Mouse (Mus musculus): ENCODE measurements around the gene Lkaaear1. TPM values are rescaled to one million over a fixed set of nuclear protein-coding genes. Genes with fewer than 3 reads are reported as not detected.

Gene Lkaaear1
- polyA plus RNA-seq, 1 experiment from 2014 or later: not detected

- peaks cover 58% of the 10 kb centered on the region for H3K27me3 ChIP-seq (ENCODE audit: control insufficient read depth, insufficient read depth, low read length)
- H3K4me1 ChIP-seq (ENCODE audit: control insufficient read depth in 2 of 2, insufficient read depth in 2 of 2, low read length in 2 of 2): peaks cover 3 to 16% of the 10 kb centered on the region in 2 experiments
- H3K9ac ChIP-seq (ENCODE audit: low read length): peak overlapping the region; percentile 76
- peak overlapping the region; percentile 10 to 74; a peak in 2 of 4 replicates for H3K27ac ChIP-seq (replicated peaks in 1 of 2; ENCODE audit: control insufficient read depth in 1 of 2, insufficient read depth in 1 of 2, low read depth in 2 of 2, low read length in 2 of 2)
- no peak for ATAC-seq (ENCODE audit: insufficient number of reproducible peaks, insufficient read depth, low FRiP score, low read depth)
- WGBS: 3% methylated on average over 56 of the region's 56 CpGs
- no peaks in the 10 kb centered on the region for H3K9me3 ChIP-seq (ENCODE audit: control insufficient read depth, low read length)
- H3K4me2 ChIP-seq (ENCODE audit: low read length): peak overlapping the region; percentile 75
- H3K4me3 ChIP-seq (ENCODE audit: control insufficient read depth in 1 of 2, insufficient read depth in 1 of 2, low read depth in 1 of 2, low read length in 2 of 2): peak overlapping the region; percentile 55
- H3K36me3 ChIP-seq (ENCODE audit: control insufficient read depth, insufficient read depth, low read length): no peaks in the 10 kb centered on the region
These were observed 27.8 kb downstream of the Lkaaear1 start for GRCm38 (mm10) chr2:181670285-181670912.

- Histone ChIP-seq H3K4me3 (ENCODE audit: control insufficient read depth in 1 of 2, insufficient read depth in 1 of 2, low read depth in 1 of 2, low read length in 2 of 2) (no peak overlapping the region), H3K9me3 (ENCODE audit: control insufficient read depth, low read length) (no peaks in the 10 kb centered on the region), H3K27ac (replicated peaks in 1 of 2; ENCODE audit: control insufficient read depth in 1 of 2, insufficient read depth in 1 of 2, low read depth in 2 of 2, low read length in 2 of 2) (peak overlapping the region; percentile 84 to 86), H3K27me3 (ENCODE audit: control insufficient read depth, insufficient read depth, low read length) (0 out of 2 replicates have a peak, but pooled peaks cover under 1% of the 10 kb centered on the region), H3K9ac (ENCODE audit: low read length) (no peak overlapping the region), H3K36me3 (ENCODE audit: control insufficient read depth, insufficient read depth, low read length) (no peaks in the 10 kb centered on the region), H3K4me1 (ENCODE audit: control insufficient read depth in 2 of 2, insufficient read depth in 2 of 2, low read length in 2 of 2) (peaks cover 5% of the 10 kb centered on the region in 2 experiments; a peak in 2 of 4 replicates), H3K4me2 (ENCODE audit: low read length) (no peak overlapping the region)
- ATAC-seq (ENCODE audit: insufficient number of reproducible peaks, insufficient read depth, low FRiP score, low read depth): peak; percentile 53
- 14% methylated on average over 4 of the region's 4 CpGs for WGBS
These were observed 35.0 kb downstream of the Lkaaear1 start for GRCm38 (mm10) chr2:181663298-181663630.

- no peaks in the 10 kb centered on the region for H3K27me3 ChIP-seq (ENCODE audit: control insufficient read depth, insufficient read depth, low read length)
- H3K36me3 ChIP-seq (ENCODE audit: control insufficient read depth, insufficient read depth, low read length): no peaks in the 10 kb centered on the region
- peak overlapping the region; percentile 84 to 86 for H3K27ac ChIP-seq (replicated peaks in 1 of 2; ENCODE audit: control insufficient read depth in 1 of 2, insufficient read depth in 1 of 2, low read depth in 2 of 2, low read length in 2 of 2)
- no peak overlapping the region for H3K4me3 ChIP-seq (ENCODE audit: control insufficient read depth in 1 of 2, insufficient read depth in 1 of 2, low read depth in 1 of 2, low read length in 2 of 2)
- H3K9me3 ChIP-seq (ENCODE audit: control insufficient read depth, low read length): no peaks in the 10 kb centered on the region
- 75% methylated on average over 3 of the region's 3 CpGs for WGBS
- peaks cover 5 to 6% of the 10 kb centered on the region in 2 experiments; a peak in 2 of 4 replicates for H3K4me1 ChIP-seq (ENCODE audit: control insufficient read depth in 2 of 2, insufficient read depth in 2 of 2, low read length in 2 of 2)
- H3K9ac ChIP-seq (ENCODE audit: low read length): no peak overlapping the region
- H3K4me2 ChIP-seq (ENCODE audit: low read length): no peak overlapping the region
- ATAC-seq (ENCODE audit: insufficient number of reproducible peaks, insufficient read depth, low FRiP score, low read depth): peak; percentile 18
These were observed 35.5 kb downstream of the Lkaaear1 start for GRCm38 (mm10) chr2:181662620-181663297.

- Histone ChIP-seq H3K36me3 (ENCODE audit: control insufficient read depth, insufficient read depth, low read length) (peaks cover 22% of the 10 kb centered on the region), H3K9me3 (ENCODE audit: control insufficient read depth, low read length) (no peaks in the 10 kb centered on the region), H3K27ac (replicated peaks in 1 of 2; ENCODE audit: control insufficient read depth in 1 of 2, insufficient read depth in 1 of 2, low read depth in 2 of 2, low read length in 2 of 2) (peak overlapping the region; percentile 23 to 34; a peak in 3 of 4 replicates), H3K4me1 (ENCODE audit: control insufficient read depth in 2 of 2, insufficient read depth in 2 of 2, low read length in 2 of 2) (peaks cover 7 to 11% of the 10 kb centered on the region in 2 experiments; a peak in 2 of 4 replicates), H3K27me3 (ENCODE audit: control insufficient read depth, insufficient read depth, low read length) (no peaks in the 10 kb centered on the region), H3K4me2 (ENCODE audit: low read length) (peak overlapping the region; percentile 19; the same call in 1 of the 2 replicates), H3K4me3 (ENCODE audit: control insufficient read depth in 1 of 2, insufficient read depth in 1 of 2, low read depth in 1 of 2, low read length in 2 of 2) (no peak overlapping the region), H3K9ac (ENCODE audit: low read length) (no peak overlapping the region; the same call in 1 of the 2 replicates)
- peak; percentile 80 for ATAC-seq (ENCODE audit: insufficient number of reproducible peaks, insufficient read depth, low FRiP score, low read depth)
- WGBS: 9% methylated on average over 9 of the region's 9 CpGs
These were observed 38.6 kb downstream of the Lkaaear1 start for GRCm38 (mm10) chr2:181659609-181660055.

GRCm38 (mm10) chr2:181658930-181659555 lies 39.2 kb downstream of the Lkaaear1 start:
- Histone ChIP-seq H3K27ac (replicated peaks in 1 of 2; ENCODE audit: control insufficient read depth in 1 of 2, insufficient read depth in 1 of 2, low read depth in 2 of 2, low read length in 2 of 2) (peak overlapping the region; percentile 23 to 34; a peak in 2 of 4 replicates), H3K4me1 (ENCODE audit: control insufficient read depth in 2 of 2, insufficient read depth in 2 of 2, low read length in 2 of 2) (peaks cover 7 to 11% of the 10 kb centered on the region in 2 experiments; a peak in 2 of 4 replicates), H3K9me3 (ENCODE audit: control insufficient read depth, low read length) (no peaks in the 10 kb centered on the region), H3K36me3 (ENCODE audit: control insufficient read depth, insufficient read depth, low read length) (peaks cover 28% of the 10 kb centered on the region), H3K9ac (ENCODE audit: low read length) (peak overlapping the region; percentile 30), H3K4me2 (ENCODE audit: low read length) (peak overlapping the region; percentile 19; the same call in 1 of the 2 replicates), H3K4me3 (ENCODE audit: control insufficient read depth in 1 of 2, insufficient read depth in 1 of 2, low read depth in 1 of 2, low read length in 2 of 2) (no peak overlapping the region), H3K27me3 (ENCODE audit: control insufficient read depth, insufficient read depth, low read length) (no peaks in the 10 kb centered on the region)
- WGBS: 30% methylated on average over 17 of the region's 17 CpGs
- peak; percentile 11; the same call in 1 of the 2 replicates for ATAC-seq (ENCODE audit: insufficient number of reproducible peaks, insufficient read depth, low FRiP score, low read depth)

- WGBS: 84% methylated on average over 7 of the region's 7 CpGs
- Histone ChIP-seq H3K4me1 (ENCODE audit: control insufficient read depth in 2 of 2, insufficient read depth in 2 of 2, low read length in 2 of 2) (peaks cover 9 to 13% of the 10 kb centered on the region in 2 experiments; a peak in 2 of 4 replicates), H3K27me3 (ENCODE audit: control insufficient read depth, insufficient read depth, low read length) (no peaks in the 10 kb centered on the region), H3K4me2 (ENCODE audit: low read length) (no peak overlapping the region), H3K4me3 (ENCODE audit: control insufficient read depth in 1 of 2, insufficient read depth in 1 of 2, low read depth in 1 of 2, low read length in 2 of 2) (no peak overlapping the region), H3K36me3 (ENCODE audit: control insufficient read depth, insufficient read depth, low read length) (peaks cover 31% of the 10 kb centered on the region), H3K9me3 (ENCODE audit: control insufficient read depth, low read length) (no peaks in the 10 kb centered on the region), H3K27ac (replicated peaks in 1 of 2; ENCODE audit: control insufficient read depth in 1 of 2, insufficient read depth in 1 of 2, low read depth in 2 of 2, low read length in 2 of 2) (0 out of 4 replicates have a peak overlapping the region, but pooled peaks of 1 of the 2 experiments have one; percentile 34), H3K9ac (ENCODE audit: low read length) (no peak overlapping the region)
- no peak for ATAC-seq (ENCODE audit: insufficient number of reproducible peaks, insufficient read depth, low FRiP score, low read depth)
These were observed 39.7 kb downstream of the Lkaaear1 start for GRCm38 (mm10) chr2:181658528-181658927.

GRCm38 (mm10) chr2:181657441-181657840 lies 40.8 kb downstream of the Lkaaear1 start:
- no peak overlapping the region for H3K9ac ChIP-seq (ENCODE audit: low read length)
- WGBS: 50% methylated on average over 2 of the region's 2 CpGs
- peaks cover 4 to 14% of the 10 kb centered on the region in 2 experiments; a peak in 1 of 4 replicates for H3K4me1 ChIP-seq (ENCODE audit: control insufficient read depth in 2 of 2, insufficient read depth in 2 of 2, low read length in 2 of 2)
- H3K4me2 ChIP-seq (ENCODE audit: low read length): no peak overlapping the region
- H3K36me3 ChIP-seq (ENCODE audit: control insufficient read depth, insufficient read depth, low read length): peaks cover 40% of the 10 kb centered on the region
- H3K4me3 ChIP-seq (ENCODE audit: control insufficient read depth in 1 of 2, insufficient read depth in 1 of 2, low read depth in 1 of 2, low read length in 2 of 2): no peak overlapping the region
- H3K9me3 ChIP-seq (ENCODE audit: control insufficient read depth, low read length): no peaks in the 10 kb centered on the region
- H3K27me3 ChIP-seq (ENCODE audit: control insufficient read depth, insufficient read depth, low read length): no peaks in the 10 kb centered on the region
- no peak overlapping the region for H3K27ac ChIP-seq (replicated peaks in 1 of 2; ENCODE audit: control insufficient read depth in 1 of 2, insufficient read depth in 1 of 2, low read depth in 2 of 2, low read length in 2 of 2)
- ATAC-seq (ENCODE audit: insufficient number of reproducible peaks, insufficient read depth, low FRiP score, low read depth): no peak

All from heart, embryonic 14.5 days (tissue).